Mouse (Mus musculus): ENCODE measurements around the gene Trex2. TPM values are rescaled to one million over a fixed set of nuclear protein-coding genes. Genes with fewer than 3 reads are reported as not detected.
A peak's percentile ranks its signal among the peaks of the same experiment; 100 is the strongest.

Trex2 gene
- polyA plus RNA-seq, 1 experiment from 2014 or later, result not detected

DNA sequence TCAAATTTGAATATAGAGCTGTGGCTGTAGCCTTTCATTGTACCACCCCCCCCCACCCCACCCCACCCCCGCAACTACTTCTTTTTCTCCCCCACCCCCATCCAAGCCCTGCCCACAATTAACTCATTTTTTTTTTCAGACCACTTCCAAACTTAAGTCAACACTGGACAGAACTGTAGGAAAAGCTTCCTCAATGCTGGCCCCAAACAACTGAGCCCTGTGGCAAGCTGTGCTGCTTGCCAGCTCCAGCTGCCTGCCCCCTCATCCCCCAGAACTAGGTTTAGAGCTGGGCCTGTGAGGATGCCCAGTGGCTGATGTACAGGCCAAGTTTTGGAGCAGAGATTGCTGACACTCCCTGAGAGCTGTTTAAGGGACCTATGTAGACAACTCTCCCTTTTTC is 33.6 kb upstream of the Trex2 start:
- Histone ChIP-seq H3K27ac (no peak overlapping the region), H3K4me2 (no peak overlapping the region), H3K9ac (no peak overlapping the region), H3K27me3 (0 out of 2 replicates have a peak, but pooled peaks cover 2% of the 10 kb centered on the region), H3K9me3 (no peaks in the 10 kb centered on the region), H3K36me3 (replicated peaks) (no peaks in the 10 kb centered on the region), H3K4me1 (no peaks in the 10 kb centered on the region), H3K4me3 (replicated peaks) (no peak overlapping the region)
- ATAC-seq (ENCODE audit: low FRiP score), result no peak
- WGBS, result 80% methylated on average over 1 of the region's 1 CpGs

DNA sequence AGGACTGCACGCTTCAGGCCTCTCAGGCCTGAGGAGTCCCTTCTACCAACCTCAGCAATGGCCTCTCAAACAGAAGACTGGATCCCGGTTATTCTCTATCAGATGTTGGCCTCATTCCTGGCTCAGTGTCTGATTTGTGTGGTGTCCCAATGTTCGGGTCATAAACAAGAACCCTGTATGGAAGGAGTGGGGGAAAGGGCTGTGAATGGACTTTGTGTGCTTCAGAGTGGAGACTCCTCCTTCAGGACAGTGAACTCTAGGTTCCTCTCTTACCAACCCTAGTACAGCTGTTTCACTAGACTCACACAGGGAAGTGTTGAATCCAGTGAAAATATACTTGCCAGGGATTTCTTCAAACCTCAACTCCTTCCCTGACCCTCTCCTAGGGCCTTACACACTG is 33.2 kb upstream of the Trex2 start:
- no peak for ATAC-seq (ENCODE audit: low FRiP score)
- Histone ChIP-seq H3K4me1 (no peaks in the 10 kb centered on the region), H3K27ac (no peak overlapping the region), H3K27me3 (0 out of 2 replicates have a peak, but pooled peaks cover 2% of the 10 kb centered on the region), H3K4me3 (replicated peaks) (no peak overlapping the region), H3K9ac (no peak overlapping the region), H3K9me3 (no peaks in the 10 kb centered on the region), H3K36me3 (replicated peaks) (no peaks in the 10 kb centered on the region), H3K4me2 (no peak overlapping the region)
- 82% methylated on average over 3 of the region's 3 CpGs for WGBS

DNA sequence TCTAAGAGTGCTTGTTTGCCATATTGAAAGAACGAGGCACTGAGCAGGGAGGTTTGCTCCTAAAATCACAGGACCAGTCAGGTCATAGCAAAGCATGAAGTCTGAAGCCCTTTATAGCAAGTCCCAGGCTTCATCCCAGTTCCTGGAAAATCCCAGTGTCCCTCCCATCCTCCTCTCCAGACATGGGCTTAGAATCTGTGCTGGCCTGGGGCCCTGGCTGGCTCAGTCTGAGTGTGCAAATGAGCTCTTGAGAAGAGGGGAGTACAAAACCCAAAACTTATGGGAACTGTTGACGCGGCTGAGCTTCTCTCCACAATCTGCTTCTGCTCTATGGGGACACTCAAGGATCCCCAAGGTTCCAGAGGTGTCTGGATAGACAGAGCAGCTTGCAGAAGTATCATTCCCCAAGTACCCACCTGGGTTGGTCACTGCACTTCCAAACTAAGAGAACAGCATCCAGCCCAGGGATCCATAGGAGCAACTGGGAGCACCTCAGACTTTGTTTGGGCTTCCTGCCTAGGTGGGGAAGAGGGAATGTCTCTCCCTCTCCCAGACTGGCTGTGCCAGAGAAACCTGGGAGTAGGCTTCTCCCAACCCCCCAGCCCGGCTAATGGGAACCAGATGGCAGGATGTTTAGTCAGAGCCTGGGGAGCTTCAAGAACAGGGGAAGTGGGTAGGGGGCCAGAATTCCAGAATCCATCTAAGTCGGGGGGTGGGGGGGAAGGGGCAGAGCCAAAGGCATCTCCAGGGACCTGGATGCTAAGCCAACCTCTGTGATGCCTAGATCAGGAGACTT is 32.5 kb upstream of the Trex2 start:
- Histone ChIP-seq H3K27ac (no peak overlapping the region), H3K9ac (no peak overlapping the region), H3K9me3 (no peaks in the 10 kb centered on the region), H3K4me3 (replicated peaks) (no peak overlapping the region), H3K4me2 (no peak overlapping the region), H3K27me3 (0 out of 2 replicates have a peak, but pooled peaks cover 2% of the 10 kb centered on the region), H3K36me3 (replicated peaks) (no peaks in the 10 kb centered on the region), H3K4me1 (no peaks in the 10 kb centered on the region)
- WGBS, result 73% methylated on average over 5 of the region's 5 CpGs
- ATAC-seq (ENCODE audit: low FRiP score), result no peak

DNA sequence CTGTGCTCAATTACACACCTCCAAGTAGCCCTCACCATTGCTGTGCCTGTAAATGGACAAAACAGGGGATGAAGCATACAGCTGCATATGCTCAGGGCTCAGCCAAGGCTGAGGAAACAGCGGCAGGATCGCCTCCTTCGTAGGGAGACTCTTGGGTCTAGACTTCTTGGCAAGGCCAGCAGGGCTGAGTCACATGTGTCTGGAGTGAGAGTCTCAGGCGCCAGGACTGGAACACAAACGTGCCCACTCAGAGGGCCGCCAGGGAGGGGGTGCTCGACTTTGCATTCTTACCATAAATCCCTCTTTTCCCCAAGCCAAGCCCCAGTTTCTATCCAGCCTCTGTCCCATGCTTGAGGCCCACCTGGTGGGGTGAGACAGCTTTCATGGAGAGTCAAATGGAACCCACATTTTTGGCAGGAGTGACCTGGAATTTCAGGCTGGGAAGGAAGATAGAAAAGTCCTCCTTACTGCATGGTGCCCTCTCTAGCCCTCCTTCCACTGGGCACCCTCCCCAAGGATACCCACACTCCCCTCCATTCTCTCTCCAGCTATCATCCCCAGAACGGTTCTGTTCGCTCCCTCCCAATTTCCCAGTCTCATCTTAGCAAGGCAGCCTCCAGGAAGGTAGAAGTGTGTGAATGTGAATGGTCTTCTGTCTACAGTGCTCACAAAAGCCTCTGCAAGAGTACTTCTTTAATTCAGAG is 30.5 kb upstream of the Trex2 start:
- Histone ChIP-seq H3K9ac (no peak overlapping the region), H3K4me3 (replicated peaks) (no peak overlapping the region), H3K4me1 (no peaks in the 10 kb centered on the region), H3K4me2 (no peak overlapping the region), H3K27ac (no peak overlapping the region), H3K9me3 (no peaks in the 10 kb centered on the region), H3K27me3 (0 out of 2 replicates have a peak, but pooled peaks cover 2% of the 10 kb centered on the region), H3K36me3 (replicated peaks) (no peaks in the 10 kb centered on the region)
- WGBS, result 63% methylated on average over 9 of the region's 9 CpGs
- no peak for ATAC-seq (ENCODE audit: low FRiP score)

DNA sequence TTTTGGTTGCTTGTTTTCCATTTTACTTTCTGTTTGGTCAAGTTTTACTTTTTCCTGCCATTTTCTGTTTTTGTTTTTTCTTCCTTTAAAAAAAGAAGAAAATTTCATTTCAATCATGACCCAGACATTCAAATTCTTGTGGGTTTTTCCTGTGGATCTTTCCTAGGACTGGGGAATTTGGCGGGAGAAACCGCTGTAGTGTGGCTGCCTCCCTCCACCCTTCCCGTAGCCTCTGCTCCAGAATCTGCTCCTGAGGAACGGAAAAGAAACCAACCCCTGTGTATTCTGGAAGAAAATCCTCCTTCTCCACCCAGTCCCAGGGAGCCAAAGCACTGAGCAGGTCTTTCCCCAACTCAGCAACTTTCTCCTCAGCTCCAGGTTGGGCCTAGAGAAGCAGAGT is 25.6 kb upstream of the Trex2 start:
- Histone ChIP-seq H3K9ac (no peak overlapping the region), H3K36me3 (replicated peaks) (no peaks in the 10 kb centered on the region), H3K4me1 (peaks cover 10% of the 10 kb centered on the region), H3K27ac (no peak overlapping the region), H3K27me3 (no peaks in the 10 kb centered on the region), H3K4me2 (no peak overlapping the region), H3K9me3 (no peaks in the 10 kb centered on the region), H3K4me3 (replicated peaks) (no peak overlapping the region)
- no peak for ATAC-seq (ENCODE audit: low FRiP score)
- WGBS, result 83% methylated on average over 4 of the region's 4 CpGs

DNA sequence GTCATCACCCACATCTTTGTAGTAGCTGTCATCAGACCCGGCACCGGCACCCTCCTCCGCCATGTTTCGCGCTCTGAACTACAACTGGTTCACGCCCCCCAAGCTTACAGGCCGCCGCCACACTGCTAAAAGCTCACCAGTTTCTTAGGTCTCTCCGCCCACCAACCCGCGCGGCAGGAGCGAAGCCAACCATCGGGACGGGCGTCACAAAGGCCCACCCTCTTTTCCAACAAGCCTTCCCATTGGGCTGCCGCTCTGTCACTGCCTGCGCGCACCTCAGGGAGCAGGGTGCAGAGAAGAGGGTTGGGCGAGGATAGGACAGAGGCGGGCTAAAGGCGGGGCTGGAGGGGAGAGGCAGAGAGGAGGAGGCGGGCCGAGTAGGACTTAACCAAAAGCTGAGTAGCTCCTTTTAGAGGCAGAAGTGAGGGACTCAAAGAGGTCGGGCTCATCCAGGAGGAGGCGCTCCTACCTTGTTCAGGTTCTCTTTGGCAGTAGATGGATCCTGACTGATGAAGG is 23.8 kb upstream of the Trex2 start, which contains the start of gene Haus7:
Gene Haus7, minus strand, starts transcription at position 168 of the 516 bp plus-strand sequence.
- peak within 1 kb of the TSS; percentile 52 for H3K4me3 ChIP-seq (replicated peaks)
- H3K27me3 ChIP-seq, result no peaks in the 10 kb centered on the region
- H3K4me1 ChIP-seq, result peaks cover 10% of the 10 kb centered on the region
- H3K9me3 ChIP-seq, result no peaks in the 10 kb centered on the region
- H3K36me3 ChIP-seq (replicated peaks), result 0 out of 2 replicates have a peak, but pooled peaks cover under 1% of the 10 kb centered on the region
- peak within 1 kb of the TSS; percentile 58 for H3K4me2 ChIP-seq
- WGBS, result 19% methylated on average over 26 of the region's 26 CpGs
- H3K27ac ChIP-seq, result 0 out of 2 replicates have a peak within 1 kb of the TSS, but pooled peaks have one; percentile 42
- peak within 1 kb of the TSS; percentile 58 for H3K9ac ChIP-seq
- peak; percentile 100 for ATAC-seq (ENCODE audit: low FRiP score)

DNA sequence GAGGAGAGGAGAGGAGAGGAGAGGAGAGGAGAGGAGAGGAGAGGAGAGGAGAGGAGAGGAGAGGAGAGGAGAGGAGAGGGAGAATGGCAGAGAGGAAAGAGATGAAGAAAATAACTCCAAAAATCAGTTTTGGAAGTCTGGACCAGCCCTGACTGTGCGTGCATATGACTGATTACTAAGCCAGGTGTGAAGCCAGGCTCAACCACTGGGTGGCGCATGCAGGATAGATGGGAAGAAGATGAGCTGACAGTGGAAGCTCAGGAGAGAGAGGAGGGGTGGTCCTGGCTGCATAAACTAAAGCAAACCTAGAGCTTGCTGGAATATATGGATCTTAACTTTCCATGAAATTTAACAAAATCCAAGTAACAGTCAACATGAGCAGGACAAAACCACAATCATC is 16.8 kb upstream of the Trex2 start:
- Histone ChIP-seq H3K27ac (no peak overlapping the region), H3K4me1 (no peaks in the 10 kb centered on the region), H3K36me3 (replicated peaks) (peaks cover 5% of the 10 kb centered on the region; the same call in 1 of the 2 replicates), H3K4me3 (replicated peaks) (no peak overlapping the region), H3K27me3 (no peaks in the 10 kb centered on the region), H3K4me2 (no peak overlapping the region), H3K9me3 (no peaks in the 10 kb centered on the region), H3K9ac (no peak overlapping the region)
- no peak for ATAC-seq (ENCODE audit: low FRiP score)
- 43% methylated on average over 2 of the region's 2 CpGs for WGBS

DNA sequence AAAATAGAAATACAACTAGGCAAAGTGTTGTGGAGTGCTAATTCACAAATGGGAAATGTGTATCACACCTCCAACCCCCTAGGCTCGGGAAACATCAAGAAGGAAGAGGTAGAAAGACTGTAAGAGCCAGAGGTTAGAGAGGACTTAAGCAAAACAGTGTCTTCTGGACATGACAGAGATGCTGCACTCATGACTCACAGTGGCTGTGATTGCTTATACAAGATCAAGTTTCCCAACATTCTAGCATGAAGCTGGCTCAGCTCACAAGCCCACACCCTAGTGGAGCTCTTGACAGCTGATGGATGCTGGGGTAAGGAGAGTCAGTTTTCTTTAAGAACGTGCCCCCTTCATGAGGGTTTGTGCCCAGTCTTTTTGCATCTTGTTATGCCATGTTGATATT is 6.3 kb upstream of the Trex2 start:
- Histone ChIP-seq H3K4me1 (no peaks in the 10 kb centered on the region), H3K27me3 (no peaks in the 10 kb centered on the region), H3K27ac (no peak overlapping the region), H3K36me3 (replicated peaks) (0 out of 2 replicates have a peak, but pooled peaks cover 3% of the 10 kb centered on the region), H3K9ac (no peak overlapping the region), H3K9me3 (no peaks in the 10 kb centered on the region), H3K4me2 (no peak overlapping the region), H3K4me3 (replicated peaks) (no peak overlapping the region)
- ATAC-seq (ENCODE audit: low FRiP score), result no peak
- WGBS, result 83% methylated on average over 2 of the region's 2 CpGs

DNA sequence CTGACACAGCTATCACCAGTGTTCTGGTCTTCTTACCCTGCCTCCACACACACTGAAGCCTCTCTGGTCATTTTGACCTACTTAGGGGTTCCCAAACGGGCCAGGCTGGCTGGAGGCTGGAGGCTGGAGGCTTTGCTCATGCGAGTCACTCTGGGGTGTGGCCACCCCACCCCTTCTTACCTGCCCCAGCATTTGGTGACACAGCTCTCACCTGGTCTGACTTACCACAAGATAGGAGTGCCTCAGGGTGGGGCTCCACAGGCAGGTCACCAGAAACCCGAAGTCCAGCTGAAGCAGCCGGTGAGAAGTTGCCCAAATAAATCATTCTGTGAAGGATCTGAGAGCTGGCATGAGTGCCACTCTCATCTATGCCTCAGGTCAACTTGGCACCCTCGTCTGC is 2.3 kb downstream of the Trex2 start:
- Histone ChIP-seq H3K27ac (no peak overlapping the region), H3K27me3 (no peaks in the 10 kb centered on the region), H3K9ac (no peak overlapping the region), H3K4me1 (no peaks in the 10 kb centered on the region), H3K9me3 (no peaks in the 10 kb centered on the region), H3K36me3 (replicated peaks) (no peaks in the 10 kb centered on the region), H3K4me3 (replicated peaks) (no peak overlapping the region), H3K4me2 (no peak overlapping the region)
- no peak for ATAC-seq (ENCODE audit: low FRiP score)
- WGBS, result 73% methylated on average over 5 of the region's 5 CpGs

DNA sequence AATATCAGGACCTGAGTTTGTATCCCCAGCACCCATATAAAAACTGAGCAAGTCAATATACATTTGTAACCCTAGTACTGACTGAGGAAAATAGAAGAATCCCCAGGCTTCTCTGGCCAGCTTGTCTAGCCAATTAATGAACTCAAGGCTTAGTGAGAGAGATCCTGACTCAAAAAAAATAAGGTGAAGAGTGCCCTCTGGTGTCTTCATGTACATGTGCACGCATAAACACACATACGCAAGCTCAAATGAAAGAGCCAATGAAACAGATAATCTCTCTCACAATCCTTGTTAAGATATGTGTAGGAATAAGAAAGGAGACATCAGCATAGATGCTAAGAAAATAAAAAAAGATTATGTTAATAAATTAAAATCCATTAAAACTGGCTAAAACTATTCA is 5.1 kb downstream of the Trex2 start:
- H3K9me3 ChIP-seq, result no peaks in the 10 kb centered on the region

DNA sequence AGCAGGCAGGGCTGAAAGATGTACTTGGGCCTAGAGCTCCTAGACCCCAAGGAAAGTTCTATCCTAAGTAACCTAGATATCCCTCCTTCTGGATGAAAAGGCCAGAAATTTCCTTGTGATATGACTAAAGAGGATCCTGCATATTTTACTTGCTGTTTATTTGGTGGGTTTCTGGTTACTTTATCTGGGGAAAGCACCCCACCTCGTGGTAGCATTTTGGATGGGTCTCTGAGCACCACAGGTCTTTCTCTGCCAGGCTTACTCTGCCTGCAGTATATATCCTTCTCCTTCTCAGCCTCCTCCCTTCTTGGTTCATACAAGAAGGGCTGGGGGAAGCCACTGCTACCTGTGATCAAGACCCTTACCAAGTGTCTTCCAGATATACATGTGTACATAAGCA is 22.4 kb downstream of the Trex2 start:
- Histone ChIP-seq H3K4me1 (no peaks in the 10 kb centered on the region), H3K4me3 (replicated peaks) (no peak overlapping the region), H3K4me2 (no peak overlapping the region), H3K27me3 (peaks cover 14% of the 10 kb centered on the region; the same call in 1 of the 2 replicates), H3K27ac (no peak overlapping the region), H3K36me3 (replicated peaks) (no peaks in the 10 kb centered on the region), H3K9me3 (no peaks in the 10 kb centered on the region), H3K9ac (no peak overlapping the region)
- ATAC-seq (ENCODE audit: low FRiP score), result no peak
- WGBS, result 33% methylated on average over 1 of the region's 1 CpGs

More for the DNA sequence above, 5.1 kb downstream of the Trex2 start:
- Histone ChIP-seq H3K4me3 (replicated peaks) (no peak overlapping the region), H3K4me1 (no peaks in the 10 kb centered on the region), H3K9ac (no peak overlapping the region), H3K27me3 (no peaks in the 10 kb centered on the region), H3K4me2 (no peak overlapping the region), H3K27ac (no peak overlapping the region), H3K36me3 (replicated peaks) (no peaks in the 10 kb centered on the region)
- no peak for ATAC-seq (ENCODE audit: low FRiP score)
- WGBS, result 82% methylated on average over 2 of the region's 2 CpGs

DNA sequence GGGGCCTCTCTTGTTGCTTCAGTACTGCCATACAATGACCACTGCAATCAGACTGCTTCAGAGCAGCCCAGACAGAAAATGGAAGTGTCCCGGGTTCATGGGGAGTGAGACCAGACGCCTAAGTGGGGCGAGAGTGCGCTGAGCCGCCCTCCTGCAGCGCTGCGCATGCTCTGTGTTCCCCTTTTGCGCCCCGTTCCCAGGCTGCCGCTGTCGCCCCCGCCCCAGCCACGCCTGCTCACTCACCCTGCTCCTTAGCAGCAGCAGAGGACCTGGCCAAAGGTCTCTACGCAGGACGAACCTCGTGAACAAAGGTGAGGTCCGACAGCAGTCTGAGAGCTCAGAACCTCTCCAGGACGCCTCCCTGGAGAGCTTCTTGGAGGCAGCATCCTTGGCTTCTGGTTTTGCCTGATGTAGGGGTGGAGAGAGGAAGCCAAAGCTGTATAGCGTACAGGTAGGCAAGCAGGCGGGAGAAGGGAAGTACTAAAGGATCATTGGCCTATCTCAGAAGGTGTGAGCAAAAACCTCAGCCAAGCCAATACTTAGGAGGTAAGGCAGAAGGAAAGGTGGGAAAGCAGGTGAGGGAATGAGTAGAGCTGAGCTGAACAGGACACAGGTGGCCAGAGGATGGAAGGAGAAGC is 24.1 kb downstream of the Trex2 start, which contains the start of gene Zfp92:
Gene Zfp92, plus strand, starts transcription at position 217 of the 638 bp plus-strand sequence.
- peak within 1 kb of the TSS; percentile 25 for H3K4me3 ChIP-seq (replicated peaks)
- no peak within 1 kb of the TSS for H3K9ac ChIP-seq
- H3K36me3 ChIP-seq (replicated peaks), result no peaks in the 10 kb centered on the region

More for the DNA sequence above, 24.1 kb downstream of the Trex2 start, which contains the start of gene Zfp92:
- Histone ChIP-seq H3K27ac (no peak within 1 kb of the TSS), H3K27me3 (peaks cover 14% of the 10 kb centered on the region; the same call in 1 of the 2 replicates), H3K4me1 (no peaks in the 10 kb centered on the region), H3K9me3 (no peaks in the 10 kb centered on the region), H3K4me2 (peak within 1 kb of the TSS; percentile 48)
- ATAC-seq (ENCODE audit: low FRiP score), result no peak
- WGBS, result 25% methylated on average over 20 of the region's 20 CpGs
